Mouse (Mus musculus): ENCODE measurements around the gene Mapkapk3. TPM values are rescaled to one million over a fixed set of nuclear protein-coding genes. Genes with fewer than 3 reads are reported as not detected.

Gene Mapkapk3
- total and polyA plus RNA-seq, 2 experiments: 1.8 to 6.0 TPM

DNA sequence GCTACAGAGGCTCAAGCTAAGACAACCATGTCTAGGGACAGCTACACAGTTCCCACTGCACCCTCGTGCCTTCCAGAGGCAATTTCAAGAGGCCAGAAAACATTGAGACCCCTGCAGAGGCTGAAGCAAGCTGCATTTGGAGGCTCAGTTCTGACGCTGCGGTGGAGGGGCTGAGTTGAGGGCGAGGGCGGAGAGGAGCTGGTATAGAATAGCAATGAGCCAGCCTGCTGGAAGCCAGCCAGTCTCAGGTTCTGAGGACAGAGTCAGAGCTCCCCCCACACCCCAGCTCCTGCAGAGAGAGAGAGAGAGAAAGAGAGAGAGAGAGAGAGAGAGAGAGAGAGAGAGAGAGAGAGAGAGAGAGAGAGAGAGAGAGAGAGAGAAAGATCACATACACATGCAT lies 37.5 kb downstream of the Mapkapk3 start:
- Histone ChIP-seq H3K27me3 (ENCODE audit: control insufficient read depth, insufficient read depth, low read length) (no peaks in the 10 kb centered on the region), H3K36me3 (ENCODE audit: control insufficient read depth, insufficient read depth, low read length) (no peaks in the 10 kb centered on the region), H3K4me1 (ENCODE audit: control insufficient read depth, insufficient read depth, low read length) (no peaks in the 10 kb centered on the region), H3K27ac (replicated peaks; ENCODE audit: insufficient read depth, low read depth, low read length) (no peak overlapping the region), H3K9ac (ENCODE audit: low read depth, low read length) (no peak overlapping the region), H3K79me2 (ENCODE audit: control insufficient read depth, insufficient read depth, low read length) (no peaks in the 10 kb centered on the region), H3K4me3 (ENCODE audit: insufficient read depth, low read depth, low read length) (no peak overlapping the region)
- DNase-seq (ENCODE audit: extremely low read depth, low read depth, low spot score): no peak
- 48% methylated on average over 5 of the region's 5 CpGs for WGBS
- TF ChIP-seq CTCF (IDR thresholded peaks at IDR 0.05; ENCODE audit: low read depth, low read length): no peak
- no peak for TF ChIP-seq POLR2A (IDR thresholded peaks at IDR 0.05; ENCODE audit: extremely low read depth, insufficient read depth, low read length)

DNA sequence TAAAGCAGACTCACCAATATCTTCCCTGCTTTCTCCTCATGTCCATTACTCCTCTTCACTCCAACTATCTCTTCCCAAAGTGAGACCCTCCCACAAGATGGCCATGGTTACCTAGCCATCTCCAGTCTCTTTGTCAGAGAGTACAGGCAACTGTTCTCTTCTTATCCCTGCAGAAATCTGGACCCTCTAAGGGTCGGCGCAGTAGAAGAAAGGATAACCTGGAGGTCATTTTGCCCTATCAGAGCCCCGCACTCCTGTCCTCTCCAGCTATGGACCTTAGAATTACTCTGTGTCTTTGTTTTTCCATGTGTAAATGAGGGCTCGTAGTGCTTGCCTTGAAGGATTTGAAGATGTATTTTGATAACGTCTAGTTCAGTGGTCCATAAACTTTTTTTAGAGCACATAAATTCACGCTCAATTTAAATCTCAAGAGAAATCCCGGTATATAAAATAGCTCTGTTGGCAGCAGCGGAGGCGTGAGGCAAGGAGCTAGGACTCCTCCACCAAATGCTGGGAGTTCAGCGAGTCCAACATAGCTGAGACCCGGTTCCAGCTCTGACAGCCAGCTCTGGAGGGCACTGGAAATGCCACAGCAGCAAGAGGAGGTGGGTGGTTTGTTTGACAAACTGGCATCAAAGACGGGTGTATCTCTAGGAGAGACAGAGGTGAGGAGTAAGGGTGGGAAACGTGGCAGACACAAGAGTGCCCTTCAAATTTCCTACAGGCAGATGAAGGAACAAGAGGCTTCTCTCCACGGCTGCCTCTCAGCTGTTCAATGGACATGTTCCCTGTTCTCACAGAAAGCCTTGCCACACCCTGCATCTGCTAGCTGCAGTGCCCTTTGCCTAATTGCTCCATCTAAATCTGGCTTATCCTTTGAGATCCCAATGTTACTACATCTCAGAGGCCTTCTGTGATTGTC lies 39.0 kb downstream of the Mapkapk3 start:
- no peaks in the 10 kb centered on the region for H3K27me3 ChIP-seq (ENCODE audit: control insufficient read depth, insufficient read depth, low read length)
- no peak overlapping the region for H3K4me3 ChIP-seq (ENCODE audit: insufficient read depth, low read depth, low read length)
- H3K9ac ChIP-seq (ENCODE audit: low read depth, low read length): no peak overlapping the region
- TF ChIP-seq POLR2A (IDR thresholded peaks at IDR 0.05; ENCODE audit: extremely low read depth, insufficient read depth, low read length) (no peak), CTCF (IDR thresholded peaks at IDR 0.05; ENCODE audit: low read depth, low read length) (no peak)
- no peaks in the 10 kb centered on the region for H3K79me2 ChIP-seq (ENCODE audit: control insufficient read depth, insufficient read depth, low read length)
- H3K27ac ChIP-seq (replicated peaks; ENCODE audit: insufficient read depth, low read depth, low read length): no peak overlapping the region
- DNase-seq (ENCODE audit: extremely low read depth, low read depth, low spot score): no peak
- no peaks in the 10 kb centered on the region for H3K4me1 ChIP-seq (ENCODE audit: control insufficient read depth, insufficient read depth, low read length)
- no peaks in the 10 kb centered on the region for H3K36me3 ChIP-seq (ENCODE audit: control insufficient read depth, insufficient read depth, low read length)
- WGBS: 77% methylated on average over 14 of the region's 14 CpGs

DNA sequence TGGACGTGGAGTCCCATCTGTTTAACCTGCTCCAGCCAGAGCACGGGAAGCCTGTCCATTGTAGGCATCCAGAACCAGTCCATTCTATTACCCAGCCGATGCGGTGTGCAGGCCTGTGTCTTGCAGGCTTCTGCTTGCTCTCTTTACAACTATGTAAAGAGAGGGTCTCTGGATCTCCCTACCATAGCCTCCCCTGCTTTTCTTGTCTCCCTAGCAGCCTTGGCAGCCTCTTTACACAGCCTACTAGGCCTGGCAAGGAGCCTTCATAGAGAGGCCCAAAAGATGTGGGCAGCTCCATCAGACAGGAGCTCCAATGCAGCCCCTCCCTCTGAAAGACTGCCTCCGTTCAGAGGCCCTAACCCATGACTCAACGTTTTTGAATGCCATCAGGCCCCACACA lies 40.5 kb downstream of the Mapkapk3 start:
- no peak overlapping the region for H3K9ac ChIP-seq (ENCODE audit: low read depth, low read length)
- H3K27me3 ChIP-seq (ENCODE audit: control insufficient read depth, insufficient read depth, low read length): no peaks in the 10 kb centered on the region
- 75% methylated on average over 6 of the region's 6 CpGs for WGBS
- H3K36me3 ChIP-seq (ENCODE audit: control insufficient read depth, insufficient read depth, low read length): no peaks in the 10 kb centered on the region
- no peak for TF ChIP-seq CTCF (IDR thresholded peaks at IDR 0.05; ENCODE audit: low read depth, low read length)
- TF ChIP-seq POLR2A (IDR thresholded peaks at IDR 0.05; ENCODE audit: extremely low read depth, insufficient read depth, low read length): no peak
- H3K27ac ChIP-seq (replicated peaks; ENCODE audit: insufficient read depth, low read depth, low read length): no peak overlapping the region
- DNase-seq (ENCODE audit: extremely low read depth, low read depth, low spot score): no peak
- no peak overlapping the region for H3K4me3 ChIP-seq (ENCODE audit: insufficient read depth, low read depth, low read length)
- no peaks in the 10 kb centered on the region for H3K4me1 ChIP-seq (ENCODE audit: control insufficient read depth, insufficient read depth, low read length)
- no peaks in the 10 kb centered on the region for H3K79me2 ChIP-seq (ENCODE audit: control insufficient read depth, insufficient read depth, low read length)

DNA sequence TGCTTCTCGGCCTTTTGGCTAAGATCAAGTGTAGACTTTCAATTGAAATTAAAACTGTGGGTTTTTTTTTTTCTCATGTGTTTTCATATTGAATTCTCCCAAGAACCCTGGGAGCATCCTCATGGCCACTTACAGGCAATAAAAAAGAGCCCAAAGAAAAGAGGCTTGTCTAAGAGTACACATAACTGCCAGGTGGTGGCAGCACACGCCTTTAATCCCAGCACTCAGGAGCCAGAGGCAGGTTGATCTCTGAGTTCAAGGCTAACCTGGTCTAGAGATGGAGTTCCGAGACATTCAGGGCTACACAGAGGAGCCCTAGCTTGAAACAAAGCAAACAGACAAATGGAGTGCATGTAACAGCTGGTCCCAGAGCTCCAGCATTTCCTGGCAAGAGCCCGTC lies 43.5 kb downstream of the Mapkapk3 start:
- H3K9ac ChIP-seq (ENCODE audit: low read depth, low read length): no peak overlapping the region
- H3K27ac ChIP-seq (replicated peaks; ENCODE audit: insufficient read depth, low read depth, low read length): no peak overlapping the region
- no peak for TF ChIP-seq POLR2A (IDR thresholded peaks at IDR 0.05; ENCODE audit: extremely low read depth, insufficient read depth, low read length)
- peak; percentile 60 for TF ChIP-seq CTCF (IDR thresholded peaks at IDR 0.05; ENCODE audit: low read depth, low read length)
- WGBS: 50% methylated on average over 4 of the region's 4 CpGs
- DNase-seq (ENCODE audit: extremely low read depth, low read depth, low spot score): peak; percentile 23
- no peaks in the 10 kb centered on the region for H3K36me3 ChIP-seq (ENCODE audit: control insufficient read depth, insufficient read depth, low read length)
- H3K27me3 ChIP-seq (ENCODE audit: control insufficient read depth, insufficient read depth, low read length): no peaks in the 10 kb centered on the region
- H3K4me1 ChIP-seq (ENCODE audit: control insufficient read depth, insufficient read depth, low read length): no peaks in the 10 kb centered on the region
- no peak overlapping the region for H3K4me3 ChIP-seq (ENCODE audit: insufficient read depth, low read depth, low read length)
- no peaks in the 10 kb centered on the region for H3K79me2 ChIP-seq (ENCODE audit: control insufficient read depth, insufficient read depth, low read length)

DNA sequence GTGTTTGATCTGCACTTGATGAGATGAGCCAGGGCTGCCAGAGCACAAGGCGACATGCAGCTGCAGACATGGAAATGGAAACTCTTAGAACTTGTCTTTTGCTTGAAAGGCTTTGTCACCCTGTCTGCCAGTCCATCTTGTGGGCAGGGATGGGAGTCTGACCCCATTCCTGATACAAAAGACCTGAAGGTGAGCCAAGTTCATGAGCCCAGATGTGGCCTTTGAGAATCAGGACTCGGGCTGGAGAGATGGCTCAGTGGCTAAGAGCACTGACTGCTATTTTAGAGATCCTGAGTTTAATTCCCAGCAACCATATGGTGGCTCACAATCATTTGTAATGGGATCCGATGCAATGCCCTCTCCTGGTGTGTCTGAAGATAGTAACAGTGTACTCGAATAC lies 44.4 kb downstream of the Mapkapk3 start:
- WGBS: 77% methylated on average over 4 of the region's 4 CpGs
- no peak overlapping the region for H3K9ac ChIP-seq (ENCODE audit: low read depth, low read length)
- no peak overlapping the region for H3K27ac ChIP-seq (replicated peaks; ENCODE audit: insufficient read depth, low read depth, low read length)
- H3K79me2 ChIP-seq (ENCODE audit: control insufficient read depth, insufficient read depth, low read length): no peaks in the 10 kb centered on the region
- H3K4me3 ChIP-seq (ENCODE audit: insufficient read depth, low read depth, low read length): no peak overlapping the region
- TF ChIP-seq CTCF (IDR thresholded peaks at IDR 0.05; ENCODE audit: low read depth, low read length) (no peak), POLR2A (IDR thresholded peaks at IDR 0.05; ENCODE audit: extremely low read depth, insufficient read depth, low read length) (no peak)
- H3K36me3 ChIP-seq (ENCODE audit: control insufficient read depth, insufficient read depth, low read length): no peaks in the 10 kb centered on the region
- no peaks in the 10 kb centered on the region for H3K27me3 ChIP-seq (ENCODE audit: control insufficient read depth, insufficient read depth, low read length)
- DNase-seq (ENCODE audit: extremely low read depth, low read depth, low spot score): no peak
- H3K4me1 ChIP-seq (ENCODE audit: control insufficient read depth, insufficient read depth, low read length): no peaks in the 10 kb centered on the region

DNA sequence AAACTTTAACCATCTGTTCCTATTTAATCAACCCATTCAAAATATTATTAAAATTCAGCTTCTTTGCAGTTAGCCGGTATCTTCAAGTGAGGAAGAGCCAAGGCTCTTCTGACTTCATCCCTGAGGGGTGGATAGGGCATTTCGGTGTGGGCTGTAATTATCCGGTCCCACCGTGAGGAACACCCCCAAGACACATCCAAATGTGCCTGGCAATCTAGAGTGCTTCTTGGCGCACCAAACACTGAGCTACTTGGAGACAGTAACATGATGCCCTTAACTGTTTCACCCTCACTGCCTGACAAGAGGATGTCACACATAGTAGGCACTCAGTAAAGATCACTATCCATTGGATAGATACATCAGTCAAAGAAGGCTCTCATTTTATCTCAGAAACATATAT lies 53.5 kb downstream of the Mapkapk3 start:
- Histone ChIP-seq H3K27ac (replicated peaks; ENCODE audit: insufficient read depth, low read depth, low read length) (no peak overlapping the region), H3K79me2 (ENCODE audit: control insufficient read depth, insufficient read depth, low read length) (no peaks in the 10 kb centered on the region), H3K27me3 (ENCODE audit: control insufficient read depth, insufficient read depth, low read length) (peaks cover 23% of the 10 kb centered on the region), H3K9ac (ENCODE audit: low read depth, low read length) (no peak overlapping the region), H3K4me1 (ENCODE audit: control insufficient read depth, insufficient read depth, low read length) (no peaks in the 10 kb centered on the region), H3K36me3 (ENCODE audit: control insufficient read depth, insufficient read depth, low read length) (no peaks in the 10 kb centered on the region), H3K4me3 (ENCODE audit: insufficient read depth, low read depth, low read length) (no peak overlapping the region)
- 71% methylated on average over 5 of the region's 5 CpGs for WGBS
- no peak for DNase-seq (ENCODE audit: extremely low read depth, low read depth, low spot score)
- TF ChIP-seq CTCF (IDR thresholded peaks at IDR 0.05; ENCODE audit: low read depth, low read length) (no peak), POLR2A (IDR thresholded peaks at IDR 0.05; ENCODE audit: extremely low read depth, insufficient read depth, low read length) (no peak)
